Mouse (Mus musculus): ENCODE data around the gene Tmed10. TPM values are rescaled to one million over a fixed set of nuclear protein-coding genes. Genes with fewer than 3 reads are reported as not detected.
A peak's percentile ranks its signal among the peaks of the same experiment; 100 is the strongest.

Tmed10 gene
- total RNA-seq, 2 experiments from 2014 or later = 128 to 300 TPM

GRCm38 (mm10) chr12:85337567-85338311 is 36.9 kb downstream of the Tmed10 start:
- ATAC-seq (ENCODE audit: poor library complexity, severe bottlenecking) = no peak

DNA sequence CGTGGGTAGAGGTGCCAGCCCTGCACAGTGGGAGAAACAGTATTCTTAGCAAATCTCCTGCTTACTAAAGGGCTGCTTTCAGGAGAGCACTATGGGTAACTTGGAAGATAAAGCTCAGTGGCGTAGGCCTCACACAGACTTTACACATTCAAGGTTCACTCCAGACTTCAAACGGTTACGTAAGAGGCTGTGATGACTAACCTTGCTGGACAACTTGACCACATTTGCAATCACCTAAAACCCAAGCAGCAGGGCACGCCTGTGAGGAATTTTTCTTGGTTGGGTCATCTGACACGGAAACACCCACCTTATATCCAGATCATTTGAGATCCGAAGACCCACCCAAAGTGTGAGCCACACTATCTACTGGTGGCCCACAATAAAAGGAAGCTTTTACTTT is 44.5 kb downstream of the Tmed10 start:
- ATAC-seq (ENCODE audit: poor library complexity, severe bottlenecking) = no peak

DNA sequence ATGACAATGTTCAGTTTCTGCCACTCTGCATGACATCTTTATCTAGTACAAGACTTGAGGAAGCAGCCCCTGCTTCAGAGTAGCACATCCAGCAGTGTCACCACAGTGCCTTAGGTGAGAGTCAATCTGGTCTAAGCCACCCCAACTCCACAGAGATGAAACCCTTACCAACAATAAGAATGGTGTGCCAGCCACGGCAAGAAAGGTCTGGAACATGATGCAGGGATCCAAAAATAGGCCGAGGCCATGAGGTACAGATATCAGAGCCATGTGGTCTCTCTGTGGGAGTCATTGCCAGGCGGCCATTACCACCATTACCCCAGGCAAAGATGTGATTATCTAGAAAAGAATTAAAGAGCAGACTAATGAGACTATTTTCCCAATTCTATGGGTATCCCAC is 66.0 kb downstream of the Tmed10 start:
- no peak for ATAC-seq (ENCODE audit: poor library complexity, severe bottlenecking)

DNA sequence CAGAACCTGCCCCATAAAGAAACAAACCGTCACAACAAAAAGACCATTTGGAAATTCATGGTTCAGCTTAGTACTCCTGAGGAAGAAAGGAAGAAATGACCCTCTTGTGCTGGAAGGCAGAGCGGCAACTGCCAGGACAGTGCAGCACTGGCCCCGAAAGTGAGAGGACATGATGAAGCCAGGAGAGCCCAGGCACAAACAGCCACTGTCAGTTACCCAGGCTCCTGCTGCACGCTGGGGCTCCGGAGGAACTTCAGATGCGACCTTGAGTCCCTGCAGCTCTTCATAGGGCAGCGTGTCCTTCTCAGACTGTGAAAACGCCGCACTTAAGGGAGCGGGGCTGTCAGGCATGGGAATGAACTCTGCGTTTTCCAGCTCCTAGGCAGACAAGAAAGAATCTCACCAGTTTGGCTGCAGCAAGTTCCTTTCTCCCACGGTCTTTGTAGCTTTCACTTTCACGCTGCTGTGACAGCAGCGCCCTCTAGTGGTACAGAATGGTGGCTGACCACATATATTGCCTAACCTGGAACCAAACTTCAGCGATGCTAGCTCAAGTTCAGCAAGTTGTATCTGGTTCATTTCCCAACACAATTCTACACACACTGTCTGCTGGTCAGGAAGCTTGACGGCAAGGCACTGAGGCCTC is 69.3 kb downstream of the Tmed10 start:
- peak; percentile 93 for ATAC-seq (ENCODE audit: poor library complexity, severe bottlenecking)

GRCm38 (mm10) chr12:85304725-85305124 is 69.9 kb downstream of the Tmed10 start:
- peak; percentile 39 for ATAC-seq (ENCODE audit: poor library complexity, severe bottlenecking)

GRCm38 (mm10) chr12:85303256-85303655 is 71.4 kb downstream of the Tmed10 start:
- ATAC-seq (ENCODE audit: poor library complexity, severe bottlenecking) = no peak

- ATAC-seq (ENCODE audit: poor library complexity, severe bottlenecking) = no peak
Observed at GRCm38 (mm10) chr12:85298835-85299180, 75.8 kb downstream of the Tmed10 start.

DNA sequence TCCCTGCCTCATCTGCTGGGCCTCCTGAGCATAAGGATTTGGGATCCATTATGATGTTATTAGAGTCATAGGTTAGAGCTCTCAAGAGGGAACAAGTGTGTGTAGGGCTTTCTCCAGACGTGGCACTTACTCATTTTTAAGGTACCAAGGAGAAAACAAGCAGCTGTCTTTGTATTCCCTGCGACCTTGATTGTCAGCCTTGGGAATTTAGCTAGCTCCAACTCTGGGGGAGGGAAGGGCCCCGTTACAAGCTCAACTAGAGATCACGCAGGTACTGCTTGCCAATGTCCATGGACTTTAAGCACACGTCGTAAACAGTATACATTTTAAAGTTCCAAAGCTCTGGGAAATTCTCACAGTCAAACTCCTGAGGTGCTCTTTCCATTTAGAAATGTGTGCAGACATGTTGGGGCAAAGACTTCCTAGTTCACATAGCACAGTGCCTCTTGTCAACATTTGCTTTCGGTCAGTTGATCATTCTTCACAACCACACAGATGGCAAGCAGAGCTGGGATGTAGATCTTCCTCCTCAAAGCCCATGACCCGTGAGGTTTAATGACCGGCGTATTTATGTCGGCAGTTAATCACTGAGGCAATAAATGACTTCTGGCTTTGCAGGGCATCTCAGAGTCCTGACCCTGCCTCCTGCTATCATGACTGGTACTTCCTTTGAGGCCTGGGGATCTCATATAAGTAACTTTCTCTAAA is 76.4 kb downstream of the Tmed10 start:
- no peak for ATAC-seq (ENCODE audit: poor library complexity, severe bottlenecking)

DNA sequence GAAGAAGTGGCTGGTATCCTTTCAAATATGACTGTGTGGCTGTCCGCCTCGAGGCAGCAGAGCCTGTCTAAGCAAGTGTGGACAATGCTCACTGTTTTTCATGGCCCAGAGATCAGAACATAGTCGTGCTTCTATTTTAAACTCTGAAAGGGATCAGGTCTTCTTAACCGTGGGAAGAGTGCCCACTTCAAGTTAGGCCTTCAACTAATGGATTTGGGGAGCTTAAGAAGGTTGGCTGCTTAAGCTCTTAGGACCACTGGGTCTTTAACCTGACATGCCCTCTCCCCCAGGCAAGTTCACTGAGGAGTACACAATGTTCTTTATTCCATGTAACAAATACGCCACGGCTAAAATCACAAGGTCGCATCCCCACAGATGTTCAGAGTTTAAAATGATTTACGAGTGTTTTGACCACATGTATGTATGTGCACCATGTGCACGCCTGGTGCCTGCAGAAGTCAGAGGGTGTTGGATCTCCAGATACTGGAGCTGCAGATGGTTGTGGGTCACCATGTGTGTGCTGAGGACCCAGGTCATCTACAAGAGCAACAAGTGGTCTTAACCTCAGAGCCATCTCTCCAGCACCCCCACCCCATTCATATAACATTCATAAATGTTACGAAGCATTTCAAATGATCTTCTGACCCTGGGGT is 77.2 kb downstream of the Tmed10 start:
- ATAC-seq (ENCODE audit: poor library complexity, severe bottlenecking) = no peak

DNA sequence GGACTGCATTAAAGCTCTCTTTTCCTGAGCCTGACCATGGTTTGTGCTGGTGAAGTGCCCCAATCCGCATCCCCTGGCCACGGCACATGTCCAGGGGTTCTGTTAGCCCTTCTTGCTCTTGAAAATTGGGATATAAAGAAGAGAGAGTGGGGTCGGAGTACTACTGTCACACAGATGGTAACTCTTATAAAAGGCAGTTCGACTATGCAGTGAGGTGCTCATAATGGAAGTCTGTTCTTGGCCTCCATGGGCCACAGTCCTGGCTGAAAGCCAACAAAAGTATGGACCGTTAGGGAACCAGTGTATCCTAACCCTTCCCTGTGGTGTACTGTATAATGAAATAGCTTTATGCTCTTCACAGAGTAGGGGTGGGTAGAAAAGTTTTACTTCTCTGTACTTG is 77.7 kb downstream of the Tmed10 start:
- ATAC-seq (ENCODE audit: poor library complexity, severe bottlenecking) = no peak

- ATAC-seq (ENCODE audit: poor library complexity, severe bottlenecking) = no peak
Observed at GRCm38 (mm10) chr12:85295506-85295905, 79.1 kb downstream of the Tmed10 start.

DNA sequence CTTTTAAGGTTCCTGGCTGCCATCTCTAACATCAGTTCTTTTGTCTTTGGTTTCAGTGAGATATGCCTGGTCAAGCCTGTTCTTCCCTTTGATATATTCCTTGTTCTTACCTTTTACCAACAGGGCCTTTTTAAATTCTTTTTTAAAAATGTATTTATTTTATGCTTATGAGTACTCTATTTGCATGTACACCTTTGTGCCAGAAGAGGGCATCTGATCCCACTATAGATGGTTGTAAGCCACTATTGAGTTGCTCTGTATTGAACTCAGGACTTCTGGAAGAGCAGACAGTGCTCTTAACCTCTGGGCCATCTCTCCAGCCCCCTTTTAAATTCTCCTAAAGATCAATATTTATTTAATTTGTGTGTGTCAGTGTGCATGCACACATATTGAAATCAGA is 81.7 kb downstream of the Tmed10 start:
- ATAC-seq (ENCODE audit: poor library complexity, severe bottlenecking) = no peak

- ATAC-seq (ENCODE audit: poor library complexity, severe bottlenecking) = no peak
Observed at GRCm38 (mm10) chr12:85292288-85292687, 82.4 kb downstream of the Tmed10 start.

- ATAC-seq (ENCODE audit: poor library complexity, severe bottlenecking) = no peak
Observed at GRCm38 (mm10) chr12:85291541-85291940, 83.1 kb downstream of the Tmed10 start.

DNA sequence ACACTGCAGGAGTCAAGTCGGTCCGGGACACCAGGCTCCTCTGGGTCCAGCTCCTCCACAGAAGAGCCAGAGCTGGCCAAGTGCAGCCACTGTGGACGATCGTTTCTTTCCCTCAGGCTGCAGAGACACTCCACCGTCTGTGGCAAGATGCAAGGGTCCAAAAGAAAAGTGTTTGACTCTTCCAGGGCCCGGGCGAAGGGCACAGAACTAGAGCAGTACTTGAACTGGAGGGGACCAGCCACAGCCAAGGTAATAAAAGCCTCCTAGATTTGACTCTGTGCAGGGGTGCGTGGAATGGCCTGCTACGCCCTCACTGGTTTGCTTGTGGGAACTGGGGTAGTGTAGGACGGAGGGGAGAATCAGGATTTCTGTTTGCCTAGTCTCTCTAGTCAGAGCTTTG is 84.0 kb downstream of the Tmed10 start:
- no peak for ATAC-seq (ENCODE audit: poor library complexity, severe bottlenecking)

Other genes with a start within 250 kb of the Tmed10 start
- gene Rps6kl1, start 223.6 kb downstream of the Tmed10 start, total RNA-seq (2015) = 0.04 TPM in 1 of 2 replicates, not detected in the other
- 0.15 TPM in 1 of 2 replicates, not detected in the other for gene Rps6kl1, start 223.6 kb downstream of the Tmed10 start, total RNA-seq (2017)
- 0.14 and 0.33 TPM in 2 replicates for gene Pgf, start 197.1 kb downstream of the Tmed10 start, total RNA-seq (2015)
- gene Pgf, start 197.1 kb downstream of the Tmed10 start, total RNA-seq (2017) = 0.18 TPM in 1 of 2 replicates, not detected in the other
- 26.4 and 33.8 TPM in 2 replicates for gene Eif2b2, start 155.4 kb downstream of the Tmed10 start, total RNA-seq (2015)
- 43.8 and 68.9 TPM in 2 replicates for gene Eif2b2, start 155.4 kb downstream of the Tmed10 start, total RNA-seq (2017)
- gene Mlh3, start 104.2 kb downstream of the Tmed10 start, total RNA-seq (2015) = 3.7 and 4.1 TPM in 2 replicates
- gene Mlh3, start 104.2 kb downstream of the Tmed10 start, total RNA-seq (2017) = 6.6 and 7.1 TPM in 2 replicates
- gene Acyp1, start 86.4 kb downstream of the Tmed10 start, total RNA-seq (2015) = 40.9 and 41.2 TPM in 2 replicates
- 26.2 and 49.4 TPM in 2 replicates for gene Acyp1, start 86.4 kb downstream of the Tmed10 start, total RNA-seq (2017)
- gene Zc2hc1c, start 86.3 kb downstream of the Tmed10 start, total RNA-seq (2015) = not detected in 2 replicates
- 0.04 TPM in 1 of 2 replicates, not detected in the other for gene Zc2hc1c, start 86.3 kb downstream of the Tmed10 start, total RNA-seq (2017)
- gene Nek9, start 35.5 kb downstream of the Tmed10 start, total RNA-seq (2015) = 40.9 TPM in 2 replicates
- 25.1 and 27.9 TPM in 2 replicates for gene Nek9, start 35.5 kb downstream of the Tmed10 start, total RNA-seq (2017)
- 468 and 475 TPM in 2 replicates for gene Fos, start 99.0 kb upstream of the Tmed10 start, total RNA-seq (2015)
- 389 and 431 TPM in 2 replicates for gene Fos, start 99.0 kb upstream of the Tmed10 start, total RNA-seq (2017)
- gene Jdp2, start 224.2 kb upstream of the Tmed10 start, total RNA-seq (2015) = 15.6 and 18.1 TPM in 2 replicates
- 33.3 and 38.9 TPM in 2 replicates for gene Jdp2, start 224.2 kb upstream of the Tmed10 start, total RNA-seq (2017)